Mouse (Mus musculus): ENCODE data around the gene Mdm2. TPM values are rescaled to one million over a fixed set of nuclear protein-coding genes. Genes with fewer than 3 reads are reported as not detected.
"Not testable (repeated sequence)": the region's sequence is repeated elsewhere in the genome, so short reads cannot be mapped to it uniquely, and the experiment has no call there.

Mdm2 gene
- polyA plus RNA-seq (2014; fragmentation: Nextera tagmentation; extraction: Ambion mirVana) = 63.1 and 66.3 TPM in 2 replicates

- peak within 1 kb of the TSS; percentile 67 for H3K4me2 ChIP-seq (ENCODE audit: low read depth, severe bottlenecking)
- H3K4me1 ChIP-seq (ENCODE audit: control insufficient read depth, insufficient read depth, low read length) = peaks cover 4% of the 10 kb centered on the region; the same call in 1 of the 2 replicates
- DNase-seq (ENCODE audit: low spot score) (peak; percentile 99), ATAC-seq (ENCODE audit: insufficient number of reproducible peaks, low FRiP score, low TSS enrichment, low read depth) (peak; percentile 92)
- no peaks in the 10 kb centered on the region for H3K27me3 ChIP-seq (ENCODE audit: control insufficient read depth, insufficient read depth, low read length)
- peak within 1 kb of the TSS; percentile 88 for H3K4me3 ChIP-seq (ENCODE audit: low read depth, low read length)
- H3K36me3 ChIP-seq (ENCODE audit: control insufficient read depth, insufficient read depth, low read length) = peaks cover 8% of the 10 kb centered on the region
- H3K9ac ChIP-seq (ENCODE audit: low read length) = peak within 1 kb of the TSS; percentile 100
- no peaks in the 10 kb centered on the region for H3K9me3 ChIP-seq (ENCODE audit: control insufficient read depth, low read length)
- WGBS = under 1% methylated on average over 52 of the region's 52 CpGs
- peak within 1 kb of the TSS; percentile 95 for H3K27ac ChIP-seq (replicated peaks; ENCODE audit: low read depth, low read length)
Observed at GRCm38 (mm10) chr10:117710604-117711141, at the start of gene Mdm2. Gene Mdm2 (minus strand): TSS chr10:117710758.

- DNase-seq (ENCODE audit: low spot score) = no peak
- no peak for ATAC-seq (ENCODE audit: insufficient number of reproducible peaks, low FRiP score, low TSS enrichment, low read depth)
- Histone ChIP-seq H3K9me3 (ENCODE audit: control insufficient read depth, low read length) (no peaks in the 10 kb centered on the region), H3K27me3 (ENCODE audit: control insufficient read depth, insufficient read depth, low read length) (no peaks in the 10 kb centered on the region), H3K4me3 (ENCODE audit: low read depth, low read length) (no peak overlapping the region), H3K4me1 (ENCODE audit: control insufficient read depth, insufficient read depth, low read length) (no peaks in the 10 kb centered on the region), H3K36me3 (ENCODE audit: control insufficient read depth, insufficient read depth, low read length) (peaks cover 31% of the 10 kb centered on the region), H3K4me2 (ENCODE audit: low read depth, severe bottlenecking) (no peak overlapping the region), H3K9ac (ENCODE audit: low read length) (no peak overlapping the region), H3K27ac (replicated peaks; ENCODE audit: low read depth, low read length) (no peak overlapping the region)
- 94% methylated on average over 10 of the region's 10 CpGs for WGBS
Observed at GRCm38 (mm10) chr10:117759844-117760630, 49.5 kb upstream of the Mdm2 start.

GRCm38 (mm10) chr10:117758749-117759727 lies 48.5 kb upstream of the Mdm2 start:
- no peak for ATAC-seq (ENCODE audit: insufficient number of reproducible peaks, low FRiP score, low TSS enrichment, low read depth)
- Histone ChIP-seq H3K4me2 (ENCODE audit: low read depth, severe bottlenecking) (no peak overlapping the region), H3K4me3 (ENCODE audit: low read depth, low read length) (no peak overlapping the region), H3K27me3 (ENCODE audit: control insufficient read depth, insufficient read depth, low read length) (no peaks in the 10 kb centered on the region), H3K9ac (ENCODE audit: low read length) (no peak overlapping the region), H3K4me1 (ENCODE audit: control insufficient read depth, insufficient read depth, low read length) (no peaks in the 10 kb centered on the region), H3K36me3 (ENCODE audit: control insufficient read depth, insufficient read depth, low read length) (peaks cover 31% of the 10 kb centered on the region), H3K9me3 (ENCODE audit: control insufficient read depth, low read length) (no peaks in the 10 kb centered on the region), H3K27ac (replicated peaks; ENCODE audit: low read depth, low read length) (no peak overlapping the region)
- no peak for DNase-seq (ENCODE audit: low spot score)
- 91% methylated on average over 18 of the region's 18 CpGs for WGBS

- not testable (repeated sequence) for H3K27me3 ChIP-seq (ENCODE audit: control insufficient read depth, insufficient read depth, low read length)
Observed at GRCm38 (mm10) chr10:117758344-117758743, 47.8 kb upstream of the Mdm2 start.

GRCm38 (mm10) chr10:117757796-117758342 lies 47.3 kb upstream of the Mdm2 start:
- peaks cover 24% of the 10 kb centered on the region for H3K36me3 ChIP-seq (ENCODE audit: control insufficient read depth, insufficient read depth, low read length)
- no peak for ATAC-seq (ENCODE audit: insufficient number of reproducible peaks, low FRiP score, low TSS enrichment, low read depth)
- WGBS = 93% methylated on average over 7 of the region's 7 CpGs

More at GRCm38 (mm10) chr10:117758344-117758743, 47.8 kb upstream of the Mdm2 start:
- not testable (repeated sequence) for H3K4me1 ChIP-seq (ENCODE audit: control insufficient read depth, insufficient read depth, low read length); H3K4me2 ChIP-seq (ENCODE audit: low read depth, severe bottlenecking); DNase-seq (ENCODE audit: low spot score); H3K9ac ChIP-seq (ENCODE audit: low read length); ATAC-seq (ENCODE audit: insufficient number of reproducible peaks, low FRiP score, low TSS enrichment, low read depth); H3K4me3 ChIP-seq (ENCODE audit: low read depth, low read length); H3K9me3 ChIP-seq (ENCODE audit: control insufficient read depth, low read length); H3K27ac ChIP-seq (replicated peaks; ENCODE audit: low read depth, low read length)
- H3K36me3 ChIP-seq (ENCODE audit: control insufficient read depth, insufficient read depth, low read length) = peaks cover 27% of the 10 kb centered on the region
- WGBS = 93% methylated on average over 3 of the region's 3 CpGs

GRCm38 (mm10) chr10:117757259-117757658 lies 46.7 kb upstream of the Mdm2 start:
- Histone ChIP-seq H3K36me3 (ENCODE audit: control insufficient read depth, insufficient read depth, low read length) (peaks cover 24% of the 10 kb centered on the region), H3K27ac (replicated peaks; ENCODE audit: low read depth, low read length) (no peak overlapping the region), H3K4me2 (ENCODE audit: low read depth, severe bottlenecking) (no peak overlapping the region), H3K9ac (ENCODE audit: low read length) (no peak overlapping the region), H3K9me3 (ENCODE audit: control insufficient read depth, low read length) (no peaks in the 10 kb centered on the region), H3K4me3 (ENCODE audit: low read depth, low read length) (no peak overlapping the region), H3K27me3 (ENCODE audit: control insufficient read depth, insufficient read depth, low read length) (no peaks in the 10 kb centered on the region), H3K4me1 (ENCODE audit: control insufficient read depth, insufficient read depth, low read length) (no peaks in the 10 kb centered on the region)
- DNase-seq (ENCODE audit: low spot score) = no peak
- 98% methylated on average over 1 of the region's 1 CpGs for WGBS
- no peak for ATAC-seq (ENCODE audit: insufficient number of reproducible peaks, low FRiP score, low TSS enrichment, low read depth)

More at GRCm38 (mm10) chr10:117757796-117758342, 47.3 kb upstream of the Mdm2 start:
- Histone ChIP-seq H3K27me3 (ENCODE audit: control insufficient read depth, insufficient read depth, low read length) (no peaks in the 10 kb centered on the region), H3K4me1 (ENCODE audit: control insufficient read depth, insufficient read depth, low read length) (no peaks in the 10 kb centered on the region), H3K9ac (ENCODE audit: low read length) (no peak overlapping the region), H3K4me2 (ENCODE audit: low read depth, severe bottlenecking) (no peak overlapping the region), H3K27ac (replicated peaks; ENCODE audit: low read depth, low read length) (no peak overlapping the region), H3K9me3 (ENCODE audit: control insufficient read depth, low read length) (no peaks in the 10 kb centered on the region), H3K4me3 (ENCODE audit: low read depth, low read length) (no peak overlapping the region)
- DNase-seq (ENCODE audit: low spot score) = no peak

GRCm38 (mm10) chr10:117756784-117757183 lies 46.2 kb upstream of the Mdm2 start:
- Histone ChIP-seq H3K27ac (replicated peaks; ENCODE audit: low read depth, low read length) (no peak overlapping the region), H3K9me3 (ENCODE audit: control insufficient read depth, low read length) (no peaks in the 10 kb centered on the region), H3K27me3 (ENCODE audit: control insufficient read depth, insufficient read depth, low read length) (no peaks in the 10 kb centered on the region), H3K9ac (ENCODE audit: low read length) (no peak overlapping the region), H3K4me3 (ENCODE audit: low read depth, low read length) (no peak overlapping the region), H3K4me2 (ENCODE audit: low read depth, severe bottlenecking) (no peak overlapping the region), H3K36me3 (ENCODE audit: control insufficient read depth, insufficient read depth, low read length) (peaks cover 24% of the 10 kb centered on the region), H3K4me1 (ENCODE audit: control insufficient read depth, insufficient read depth, low read length) (no peaks in the 10 kb centered on the region)
- 94% methylated on average over 5 of the region's 5 CpGs for WGBS
- ATAC-seq (ENCODE audit: insufficient number of reproducible peaks, low FRiP score, low TSS enrichment, low read depth) (no peak), DNase-seq (ENCODE audit: low spot score) (no peak)
